Mouse (Mus musculus): ENCODE results near the gene Hoxc6.

Gene Hoxc6

GRCm38 (mm10) chr15:103034807-103035547 lies 36.9 kb downstream of the Hoxc6 start:
- no peak for DNase-seq (ENCODE audit: low read depth in 1 of 2, low spot score in 2 of 2)

GRCm38 (mm10) chr15:103035548-103035881 lies 37.5 kb downstream of the Hoxc6 start:
- no peak for DNase-seq (ENCODE audit: low read depth in 1 of 2, low spot score in 2 of 2)

- no peak for DNase-seq (ENCODE audit: low read depth in 1 of 2, low spot score in 2 of 2)
These were observed 39.5 kb downstream of the Hoxc6 start for GRCm38 (mm10) chr15:103037579-103037978.

GRCm38 (mm10) chr15:103038701-103039480 lies 40.8 kb downstream of the Hoxc6 start:
- DNase-seq (ENCODE audit: low read depth in 1 of 2, low spot score in 2 of 2), result no peak

- no peak for DNase-seq (ENCODE audit: low read depth in 1 of 2, low spot score in 2 of 2)
These were observed 41.6 kb downstream of the Hoxc6 start for GRCm38 (mm10) chr15:103039609-103040008.

- no peak for DNase-seq (ENCODE audit: low read depth in 1 of 2, low spot score in 2 of 2)
These were observed 42.5 kb downstream of the Hoxc6 start for GRCm38 (mm10) chr15:103040601-103041000.

GRCm38 (mm10) chr15:103041613-103042012 lies 43.6 kb downstream of the Hoxc6 start:
- DNase-seq (ENCODE audit: low read depth in 1 of 2, low spot score in 2 of 2), result no peak

GRCm38 (mm10) chr15:103042209-103042608 lies 44.2 kb downstream of the Hoxc6 start:
- DNase-seq (ENCODE audit: low read depth in 1 of 2, low spot score in 2 of 2), result no peak

- no peak for DNase-seq (ENCODE audit: low read depth in 1 of 2, low spot score in 2 of 2)
These were observed 53.6 kb downstream of the Hoxc6 start for GRCm38 (mm10) chr15:103051670-103052069.

GRCm38 (mm10) chr15:103053210-103053609 lies 55.2 kb downstream of the Hoxc6 start:
- no peak for DNase-seq (ENCODE audit: low read depth in 1 of 2, low spot score in 2 of 2)

- DNase-seq (ENCODE audit: low read depth in 1 of 2, low spot score in 2 of 2), result no peak
These were observed 58.3 kb downstream of the Hoxc6 start for GRCm38 (mm10) chr15:103056396-103056795.

- DNase-seq (ENCODE audit: low read depth in 1 of 2, low spot score in 2 of 2), result no peak
These were observed 60.7 kb downstream of the Hoxc6 start for GRCm38 (mm10) chr15:103058715-103059114.

GRCm38 (mm10) chr15:103059393-103059992 lies 61.4 kb downstream of the Hoxc6 start:
- no peak for DNase-seq (ENCODE audit: low read depth in 1 of 2, low spot score in 2 of 2)

- no peak for DNase-seq (ENCODE audit: low read depth in 1 of 2, low spot score in 2 of 2)
These were observed 61.9 kb downstream of the Hoxc6 start for GRCm38 (mm10) chr15:103060021-103060340.

- DNase-seq (ENCODE audit: low read depth in 1 of 2, low spot score in 2 of 2), result no peak
These were observed 62.5 kb downstream of the Hoxc6 start for GRCm38 (mm10) chr15:103060341-103061130.

- no peak for DNase-seq (ENCODE audit: low read depth in 1 of 2, low spot score in 2 of 2)
These were observed 63.2 kb downstream of the Hoxc6 start for GRCm38 (mm10) chr15:103061131-103061825.

Measured in monocyte, adult 2 months (primary cell).